Mouse (Mus musculus): ENCODE data around the gene Lrrn3. TPM values are rescaled to one million over a fixed set of nuclear protein-coding genes. Genes with fewer than 3 reads are reported as not detected.

The Lrrn3 gene
- polyA plus RNA-seq, 2 experiments = 0.63 to 1.7 TPM

DNA sequence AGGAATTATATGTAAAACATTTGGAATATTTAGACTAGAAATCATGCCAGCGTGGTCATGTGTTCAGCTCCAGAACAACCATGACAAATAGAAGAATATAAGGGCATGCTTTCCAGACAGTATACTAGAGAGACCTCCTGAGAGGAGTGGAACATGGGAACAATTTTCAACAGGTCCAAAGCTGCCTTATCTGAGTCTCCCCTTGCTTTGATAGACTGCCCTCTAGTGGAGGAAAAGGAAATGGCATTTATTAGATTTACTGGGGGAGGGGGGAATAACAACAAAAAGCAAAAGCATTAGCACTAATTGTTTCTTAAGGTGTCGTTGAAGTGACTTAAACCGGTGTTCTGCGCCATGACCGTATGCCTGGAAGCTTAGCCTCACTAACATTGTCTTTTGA, 774 bp upstream of the Lrrn3 start:
- no peak overlapping the region for H3K9ac ChIP-seq (replicated peaks)
- no peak overlapping the region for H3K4me2 ChIP-seq (ENCODE audit: low read depth)
- 0 out of 4 replicates have a peak, but pooled peaks cover 0 to 2% of the 10 kb centered on the region in 2 experiments for H3K4me1 ChIP-seq (replicated peaks; ENCODE audit: control insufficient read depth in 2 of 2, insufficient read depth in 2 of 2, low read length in 1 of 2)
- 20% methylated on average over 5 of the region's 5 CpGs for WGBS (ENCODE audit: insufficient replicate concordance)
- no peaks in the 10 kb centered on the region for H3K27me3 ChIP-seq (ENCODE audit: control insufficient read depth, insufficient read depth, low read length)
- DNase-seq (ENCODE audit: low read depth in 3 of 3, low spot score in 3 of 3) (peak; percentile 39 to 50 (median 43)), ATAC-seq (ENCODE audit: insufficient read depth) (no peak)
- H3K4me3 ChIP-seq (ENCODE audit: insufficient read depth in 1 of 2, low read depth in 2 of 2, low read length in 2 of 2) = no peak overlapping the region
- no peaks in the 10 kb centered on the region for H3K9me3 ChIP-seq (ENCODE audit: control insufficient read depth, low read length)
- no peak overlapping the region for H3K27ac ChIP-seq
- TF ChIP-seq EP300 (IDR thresholded peaks at IDR 0.05; ENCODE audit: low read depth) (no peak), CTCF (IDR thresholded peaks at IDR 0.05; ENCODE audit: low read depth) (peak; percentile 77)
- no peaks in the 10 kb centered on the region for H3K36me3 ChIP-seq (replicated peaks; ENCODE audit: control insufficient read depth, insufficient read depth, low read depth)

GRCm38 (mm10) chr12:41485512-41486215, 567 bp downstream of the Lrrn3 start:
- no peak overlapping the region for H3K27ac ChIP-seq
- no peaks in the 10 kb centered on the region for H3K36me3 ChIP-seq (replicated peaks; ENCODE audit: control insufficient read depth, insufficient read depth, low read depth)
- H3K4me2 ChIP-seq (ENCODE audit: low read depth) = peak overlapping the region; percentile 26; the same call in 1 of the 2 replicates
- WGBS (ENCODE audit: insufficient replicate concordance) = 25% methylated on average over 12 of the region's 12 CpGs
- H3K9me3 ChIP-seq (ENCODE audit: control insufficient read depth, low read length) = no peaks in the 10 kb centered on the region
- H3K4me1 ChIP-seq (replicated peaks; ENCODE audit: control insufficient read depth in 2 of 2, insufficient read depth in 2 of 2, low read length in 1 of 2) = 0 out of 4 replicates have a peak, but pooled peaks cover 0 to 2% of the 10 kb centered on the region in 2 experiments
- DNase-seq (ENCODE audit: low read depth in 3 of 3, low spot score in 3 of 3) (no peak), ATAC-seq (ENCODE audit: insufficient read depth) (peak; percentile 26; the same call in 1 of the 2 replicates)
- no peaks in the 10 kb centered on the region for H3K27me3 ChIP-seq (ENCODE audit: control insufficient read depth, insufficient read depth, low read length)
- peak overlapping the region; percentile 6 to 31; a peak in 3 of 4 replicates for H3K4me3 ChIP-seq (ENCODE audit: insufficient read depth in 1 of 2, low read depth in 2 of 2, low read length in 2 of 2)
- no peak overlapping the region for H3K9ac ChIP-seq (replicated peaks)
- TF ChIP-seq CTCF (IDR thresholded peaks at IDR 0.05; ENCODE audit: low read depth) = no peak
- TF ChIP-seq EP300 (IDR thresholded peaks at IDR 0.05; ENCODE audit: low read depth) = no peak

GRCm38 (mm10) chr12:41484689-41485511, 1.3 kb downstream of the Lrrn3 start:
- DNase-seq (ENCODE audit: low read depth in 3 of 3, low spot score in 3 of 3) = no peak
- no peak overlapping the region for H3K9ac ChIP-seq (replicated peaks)
- ATAC-seq (ENCODE audit: insufficient read depth) = no peak
- H3K27ac ChIP-seq = no peak overlapping the region
- H3K9me3 ChIP-seq (ENCODE audit: control insufficient read depth, low read length) = no peaks in the 10 kb centered on the region
- 41% methylated on average over 16 of the region's 16 CpGs for WGBS (ENCODE audit: insufficient replicate concordance)
- H3K36me3 ChIP-seq (replicated peaks; ENCODE audit: control insufficient read depth, insufficient read depth, low read depth) = no peaks in the 10 kb centered on the region
- no peak overlapping the region for H3K4me2 ChIP-seq (ENCODE audit: low read depth)
- H3K4me3 ChIP-seq (ENCODE audit: insufficient read depth in 1 of 2, low read depth in 2 of 2, low read length in 2 of 2) = peak overlapping the region; percentile 6 to 24; a peak in 3 of 4 replicates
- 0 out of 4 replicates have a peak, but pooled peaks cover 0 to 2% of the 10 kb centered on the region in 2 experiments for H3K4me1 ChIP-seq (replicated peaks; ENCODE audit: control insufficient read depth in 2 of 2, insufficient read depth in 2 of 2, low read length in 1 of 2)
- TF ChIP-seq CTCF (IDR thresholded peaks at IDR 0.05; ENCODE audit: low read depth) = no peak
- TF ChIP-seq EP300 (IDR thresholded peaks at IDR 0.05; ENCODE audit: low read depth) = no peak
- no peaks in the 10 kb centered on the region for H3K27me3 ChIP-seq (ENCODE audit: control insufficient read depth, insufficient read depth, low read length)

- TF ChIP-seq CTCF (IDR thresholded peaks at IDR 0.05; ENCODE audit: low read depth) (no peak), EP300 (IDR thresholded peaks at IDR 0.05; ENCODE audit: low read depth) (no peak)
Measured at GRCm38 (mm10) chr12:41483593-41484451, 2.4 kb downstream of the Lrrn3 start.

More at GRCm38 (mm10) chr12:41483593-41484451, 2.4 kb downstream of the Lrrn3 start:
- DNase-seq (ENCODE audit: low read depth in 3 of 3, low spot score in 3 of 3) (no peak), ATAC-seq (ENCODE audit: insufficient read depth) (no peak)
- Histone ChIP-seq H3K9ac (replicated peaks) (no peak overlapping the region), H3K4me2 (ENCODE audit: low read depth) (peak overlapping the region; percentile 23; the same call in 1 of the 2 replicates), H3K27me3 (ENCODE audit: control insufficient read depth, insufficient read depth, low read length) (no peaks in the 10 kb centered on the region), H3K9me3 (ENCODE audit: control insufficient read depth, low read length) (no peaks in the 10 kb centered on the region), H3K4me3 (ENCODE audit: insufficient read depth in 1 of 2, low read depth in 2 of 2, low read length in 2 of 2) (no peak overlapping the region), H3K36me3 (replicated peaks; ENCODE audit: control insufficient read depth, insufficient read depth, low read depth) (no peaks in the 10 kb centered on the region), H3K27ac (no peak overlapping the region), H3K4me1 (replicated peaks; ENCODE audit: control insufficient read depth in 2 of 2, insufficient read depth in 2 of 2, low read length in 1 of 2) (0 out of 4 replicates have a peak, but pooled peaks cover 0 to 2% of the 10 kb centered on the region in 2 experiments)
- WGBS (ENCODE audit: insufficient replicate concordance) = 53% methylated on average over 23 of the region's 23 CpGs

Data from liver, embryonic 14.5 days (tissue).